Mouse (Mus musculus): Measurements from ENCODE around the gene Pck1.

DNA sequence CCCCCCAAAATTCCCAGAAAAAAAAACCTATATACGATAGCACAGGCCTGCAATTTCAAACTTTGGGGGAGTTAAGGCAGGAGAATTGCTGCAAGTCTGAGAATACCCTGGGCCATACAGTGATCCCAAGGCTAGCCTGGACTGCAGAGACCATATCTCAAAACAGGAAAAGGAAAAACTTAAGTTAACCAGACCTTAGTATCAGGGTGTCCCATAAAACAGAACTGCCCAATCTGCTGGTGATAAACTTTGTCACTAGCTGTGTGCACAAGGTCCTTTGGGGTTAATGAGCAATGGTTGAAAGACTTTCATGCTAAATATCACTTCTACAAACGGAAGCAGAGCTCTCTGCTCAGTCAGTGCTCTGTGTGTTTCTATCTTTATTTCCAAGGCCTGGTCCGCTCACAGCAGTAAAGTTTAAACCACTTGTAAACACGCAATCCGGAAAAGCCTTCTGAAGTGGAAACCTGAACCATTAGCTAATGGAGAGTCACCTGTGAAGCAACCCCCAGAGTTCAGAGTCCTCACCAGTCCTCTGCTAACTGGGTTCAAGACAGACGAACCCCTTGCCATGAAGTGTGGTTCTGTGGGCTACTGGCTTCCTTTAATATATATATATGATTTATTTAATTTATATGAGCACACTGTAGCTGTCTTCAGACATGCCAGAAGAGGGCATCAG is 44.2 kb upstream of the Pck1 start:
- TF ChIP-seq CTCF (IDR thresholded peaks at IDR 0.05; ENCODE audit: low read depth) (no peak), EP300 (IDR thresholded peaks at IDR 0.05; ENCODE audit: low read depth) (no peak)

Measured in heart, postnatal 0 days (tissue).